8 mouse cellular contexts compared by ENCODE assay signal in the genomic region with DNA sequence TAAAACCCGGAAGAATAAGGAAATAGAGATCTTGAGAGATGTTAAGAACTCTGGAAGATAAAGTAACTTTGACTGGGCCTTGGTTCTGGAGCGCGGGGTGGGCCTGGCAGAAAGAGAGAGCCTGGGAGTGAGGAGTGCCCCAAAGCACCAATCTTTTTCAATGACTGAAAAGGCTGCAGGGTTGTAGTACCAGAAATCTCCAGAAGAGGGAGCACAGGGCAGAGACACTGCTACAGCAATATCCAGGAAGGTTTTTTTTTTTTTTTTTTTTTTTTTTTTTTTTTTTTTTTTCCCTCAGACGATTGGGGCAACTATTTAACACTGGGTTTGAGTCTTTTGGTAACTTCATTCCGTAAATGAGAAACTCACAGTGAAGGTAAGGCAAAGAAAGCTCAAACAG.
DNase-seq lines count a peak whose midpoint lies in the region; ATAC-seq and TF ChIP-seq lines count a peak whose summit lies in the region.

No protein-coding gene starts in this region.

- H3K4me2 ChIP-seq in hindbrain, embryonic 16.5 days (ENCODE audit: low read length) = no peak overlapping the region
- H3K4me2 ChIP-seq in forebrain, embryonic 15.5 days (replicated peaks) = no peak overlapping the region
- H3K4me2 ChIP-seq in midbrain, postnatal 0 days (ENCODE audit: low read depth, low read length, poor library complexity, severe bottlenecking) = no peak overlapping the region
- peak overlapping the region; percentile 28; the same call in 1 of the 2 replicates for H3K4me2 ChIP-seq in stomach, embryonic 16.5 days (ENCODE audit: low read depth, low read length)

- H3K9me3 ChIP-seq in hindbrain, embryonic 10.5 days = no peaks in the 10 kb centered on the region
- no peaks in the 10 kb centered on the region for H3K9me3 ChIP-seq in hindbrain, embryonic 16.5 days (ENCODE audit: control insufficient read depth, low read length)
- no peaks in the 10 kb centered on the region for H3K9me3 ChIP-seq in forebrain, embryonic 15.5 days
- H3K9me3 ChIP-seq in midbrain, postnatal 0 days (ENCODE audit: low read length) = no peaks in the 10 kb centered on the region
- no peaks in the 10 kb centered on the region for H3K9me3 ChIP-seq in stomach, embryonic 16.5 days (replicated peaks; ENCODE audit: control insufficient read depth, low read length)

- peaks cover 21% of the 10 kb centered on the region; the same call in 1 of the 2 replicates for H3K36me3 ChIP-seq in hindbrain, embryonic 10.5 days
- no peaks in the 10 kb centered on the region for H3K36me3 ChIP-seq in hindbrain, embryonic 16.5 days (ENCODE audit: control insufficient read depth, insufficient read depth, low read length)
- H3K36me3 ChIP-seq in forebrain, embryonic 15.5 days = no peaks in the 10 kb centered on the region
- peaks cover 4% of the 10 kb centered on the region; the same call in 1 of the 2 replicates for H3K36me3 ChIP-seq in midbrain, postnatal 0 days (ENCODE audit: insufficient read depth, low read length)
- H3K36me3 ChIP-seq in stomach, embryonic 16.5 days (ENCODE audit: control insufficient read depth, insufficient read depth, low read length) = no peaks in the 10 kb centered on the region

- DNase-seq in hindbrain, embryonic 10.5 days (ENCODE audit: low spot score) = peak; percentile 75
- DNase-seq in c-Kit-negative CD71-positive TER-119-positive erythroid progenitor cells, embryonic 14.5 days (ENCODE audit: low read depth, low spot score) = peak; percentile 27
- DNase-seq in left cerebral cortex, adult 8-10 months (ENCODE audit: low spot score in 2 of 2) = peak; percentile 63 to 73
- DNase-seq in midbrain, postnatal 0 days (ENCODE audit: low spot score) = peak; percentile 87

- peaks cover 89% of the 10 kb centered on the region for H3K4me1 ChIP-seq in hindbrain, embryonic 10.5 days (replicated peaks)
- peaks cover 2% of the 10 kb centered on the region; the same call in 1 of the 2 replicates for H3K4me1 ChIP-seq in hindbrain, embryonic 16.5 days (ENCODE audit: control insufficient read depth, insufficient read depth, low read depth, low read length)
- H3K4me1 ChIP-seq in forebrain, embryonic 15.5 days = peaks cover 27% of the 10 kb centered on the region
- no peaks in the 10 kb centered on the region for H3K4me1 ChIP-seq in midbrain, postnatal 0 days (ENCODE audit: insufficient read depth, low read length)
- peaks cover 10% of the 10 kb centered on the region; the same call in 1 of the 2 replicates for H3K4me1 ChIP-seq in stomach, embryonic 16.5 days (ENCODE audit: control insufficient read depth, insufficient read depth, low read length)

- H3K27me3 ChIP-seq in hindbrain, embryonic 10.5 days (ENCODE audit: insufficient read depth, poor library complexity, severe bottlenecking) = no peaks in the 10 kb centered on the region
- H3K27me3 ChIP-seq in hindbrain, embryonic 16.5 days (replicated peaks; ENCODE audit: control insufficient read depth, insufficient read depth, low read length) = no peaks in the 10 kb centered on the region
- no peaks in the 10 kb centered on the region for H3K27me3 ChIP-seq in forebrain, embryonic 15.5 days
- no peaks in the 10 kb centered on the region for H3K27me3 ChIP-seq in midbrain, postnatal 0 days (ENCODE audit: insufficient read depth, low read length)
- no peaks in the 10 kb centered on the region for H3K27me3 ChIP-seq in stomach, embryonic 16.5 days (ENCODE audit: control insufficient read depth, insufficient read depth, low read length)

- 15% methylated on average over 5 of the region's 5 CpGs for WGBS in hindbrain, embryonic 10.5 days
- WGBS in hindbrain, embryonic 16.5 days = 10% methylated on average over 5 of the region's 5 CpGs
- WGBS in forebrain, embryonic 15.5 days = 7% methylated on average over 5 of the region's 5 CpGs
- 9% methylated on average over 5 of the region's 5 CpGs for WGBS in midbrain, postnatal 0 days
- 6% methylated on average over 5 of the region's 5 CpGs for WGBS in stomach, embryonic 16.5 days

- ATAC-seq in hindbrain, embryonic 16.5 days = no peak
- ATAC-seq in forebrain, embryonic 15.5 days (replicated peaks) = peak; percentile 38; the same call in 1 of the 2 replicates
- ATAC-seq in inflammation-experienced regulatory T-cells, adult 6 months = peak; percentile 48
- ATAC-seq in midbrain, postnatal 0 days (ENCODE audit: low FRiP score) = no peak
- ATAC-seq in stomach, embryonic 16.5 days (ENCODE audit: insufficient read depth, low FRiP score) = no peak

- no peak overlapping the region for H3K4me3 ChIP-seq in hindbrain, embryonic 10.5 days
- H3K4me3 ChIP-seq in hindbrain, embryonic 16.5 days (ENCODE audit: low read length) = no peak overlapping the region
- H3K4me3 ChIP-seq in forebrain, embryonic 15.5 days = no peak overlapping the region
- no peak overlapping the region for H3K4me3 ChIP-seq in midbrain, postnatal 0 days (ENCODE audit: low read depth, low read length)
- H3K4me3 ChIP-seq in stomach, embryonic 16.5 days (replicated peaks; ENCODE audit: low read length) = no peak overlapping the region

- H3K27ac ChIP-seq in hindbrain, embryonic 10.5 days = 0 out of 2 replicates have a peak overlapping the region, but pooled peaks have one; percentile 2
- H3K27ac ChIP-seq in hindbrain, embryonic 16.5 days (ENCODE audit: low read depth, low read length) = no peak overlapping the region
- no peak overlapping the region for H3K27ac ChIP-seq in forebrain, embryonic 15.5 days (replicated peaks)
- no peak overlapping the region for H3K27ac ChIP-seq in midbrain, postnatal 0 days (ENCODE audit: low read depth, low read length)
- H3K27ac ChIP-seq in stomach, embryonic 16.5 days (ENCODE audit: low read length) = no peak overlapping the region

- H3K9ac ChIP-seq in hindbrain, embryonic 16.5 days (ENCODE audit: low read depth, low read length) = no peak overlapping the region
- no peak overlapping the region for H3K9ac ChIP-seq in forebrain, embryonic 15.5 days (replicated peaks)
- H3K9ac ChIP-seq in midbrain, postnatal 0 days (replicated peaks; ENCODE audit: low read length, poor library complexity, severe bottlenecking) = no peak overlapping the region
- no peak overlapping the region for H3K9ac ChIP-seq in stomach, embryonic 16.5 days (ENCODE audit: low read length)

- TF ChIP-seq CTCF in midbrain, postnatal 0 days (IDR thresholded peaks at IDR 0.05) = peak; percentile 87

Comparison
In these comparisons a context has a peak if more than half of its experiments do, and no peak if none do; other contexts are left out.
1. DNase-seq: peak in every context shown above with its lines; median percentile 87 in midbrain, postnatal 0 days; 75 in hindbrain, embryonic 10.5 days; 68 in left cerebral cortex, adult 8-10 months; 27 in c-Kit-negative CD71-positive TER-119-positive erythroid progenitor cells, embryonic 14.5 days.
2. ATAC-seq: peak in forebrain, embryonic 15.5 days (single experiment) and inflammation-experienced regulatory T-cells, adult 6 months (single experiment); none in hindbrain, embryonic 16.5 days (single experiment), midbrain, postnatal 0 days (single experiment) and stomach, embryonic 16.5 days (single experiment).